Mouse (Mus musculus) stomach, postnatal 0 days (tissue): ENCODE data around the gene Rhobtb3. TPM values are rescaled to one million over a fixed set of nuclear protein-coding genes. Genes with fewer than 3 reads are reported as not detected.

Experiments
- ATAC-seq: fragments of 200-750 bp; cut with Nextera tagmentation; 2 replicates; pipeline ENCODE4 v1.8.0; 2017; ENCODE audit not compliant: low FRiP score, low TSS enrichment
- DNase-seq: peaks from one replicate; pipeline ENCODE4 v3.0.0-alpha.2; 2016; ENCODE audit warnings: low spot score
- H3K27ac ChIP-seq: fragments of 300-500 bp; sonication (generic); replicated peaks from 2 replicates; pipeline ENCODE4 v1.5.1; 2014; ENCODE audit warnings: mild to moderate bottlenecking, control low read depth
- H3K27me3 ChIP-seq: fragments of 300-500 bp; sonication (generic); 2 replicates; pipeline ENCODE4 v1.6.1; 2014; ENCODE audit warnings: low read length; ENCODE audit not compliant: control insufficient read depth, insufficient read depth
- H3K36me3 ChIP-seq: fragments of 300-500 bp; sonication (generic); 2 replicates; pipeline ENCODE4 v1.6.1; 2014; ENCODE audit warnings: low read length, mixed read lengths; ENCODE audit not compliant: control insufficient read depth, insufficient read depth
- H3K4me1 ChIP-seq: fragments of 300-500 bp; sonication (generic); replicated peaks from 2 replicates; pipeline ENCODE4 v1.6.1; 2014; ENCODE audit warnings: antibody characterized with exemption; ENCODE audit not compliant: control insufficient read depth, insufficient read depth
- H3K4me2 ChIP-seq: fragments of 300-500 bp; sonication (generic); replicated peaks from 2 replicates; pipeline ENCODE4 v1.6.1; 2014; ENCODE audit warnings: low read depth, mild to moderate bottlenecking, control low read depth, moderate library complexity
- H3K4me3 ChIP-seq: fragments of 300-500 bp; sonication (generic); 2 replicates; pipeline ENCODE4 v1.5.1; 2014; ENCODE audit warnings: low read depth, low read length, control low read depth
- H3K9ac ChIP-seq: fragments of 300-500 bp; sonication (generic); 2 replicates; pipeline ENCODE4 v1.6.1; 2014; ENCODE audit warnings: mild to moderate bottlenecking, low read length, control low read depth, mixed read lengths
- H3K9me3 ChIP-seq: fragments of 300-500 bp; sonication (generic); 2 replicates; pipeline ENCODE4 v1.6.1; 2016; ENCODE audit warnings: low read length; ENCODE audit not compliant: control insufficient read depth
- CTCF ChIP-seq: IDR thresholded peaks from 2 replicates; pipeline ENCODE4 v1.5.1; 2016; ENCODE audit warnings: antibody characterized with exemption, low read depth, mild to moderate bottlenecking, moderate library complexity
- EP300 ChIP-seq: optimal IDR thresholded peaks from 2 replicates; pipeline ENCODE3; 2016; ENCODE audit warnings: antibody characterized with exemption
- polyA plus RNA-seq: library from polyadenylated mRNA; unstranded; fragments of >200 nt; fragmentation: Nextera tagmentation; extraction: Ambion mirVana; gene quantifications from 2 replicates; pipeline ENCODE4 v1.2.1, GENCODE M21; 2015

Gene Rhobtb3
- polyA plus RNA-seq, 1 experiment from 2014 or later, result 10.0 TPM

GRCm38 (mm10) chr13:75819898-75820297 is 123.8 kb downstream of the Rhobtb3 start:
- TF ChIP-seq CTCF (no peak), EP300 (no peak)
- no peak for DNase-seq
- H3K9ac ChIP-seq, result no peak overlapping the region

More at GRCm38 (mm10) chr13:75819898-75820297, 123.8 kb downstream of the Rhobtb3 start:
- no peak overlapping the region for H3K4me3 ChIP-seq
- no peaks in the 10 kb centered on the region for H3K36me3 ChIP-seq
- H3K27ac ChIP-seq, result no peak overlapping the region
- H3K4me1 ChIP-seq, result no peaks in the 10 kb centered on the region
- no peaks in the 10 kb centered on the region for H3K9me3 ChIP-seq
- no peak for ATAC-seq
- H3K4me2 ChIP-seq, result no peak overlapping the region
- H3K27me3 ChIP-seq, result no peaks in the 10 kb centered on the region

Other genes with a start within 250 kb of the Rhobtb3 start
- 13.0 and 13.6 TPM in 2 replicates for gene Ell2, start 237.2 kb downstream of the Rhobtb3 start, polyA plus RNA-seq
- 416 and 426 TPM in 2 replicates for gene Glrx, start 104.1 kb downstream of the Rhobtb3 start, polyA plus RNA-seq
- 0.30 and 0.42 TPM in 2 replicates for gene Spata9, start 23.2 kb upstream of the Rhobtb3 start, polyA plus RNA-seq
- 18.6 and 21.6 TPM in 2 replicates for gene Rfesd, start 74.8 kb upstream of the Rhobtb3 start, polyA plus RNA-seq
- 0.12 and 0.18 TPM in 2 replicates for gene Gpr150, start 113.1 kb upstream of the Rhobtb3 start, polyA plus RNA-seq
- 4.0 and 4.8 TPM in 2 replicates for gene Arsk, start 154.7 kb upstream of the Rhobtb3 start, polyA plus RNA-seq
- 6.0 and 6.4 TPM in 2 replicates for gene Ttc37, start 154.8 kb upstream of the Rhobtb3 start, polyA plus RNA-seq